Mouse (Mus musculus): Measurements from ENCODE around the gene Kif9. TPM values are rescaled to one million over a fixed set of nuclear protein-coding genes. Genes with fewer than 3 reads are reported as not detected.
A peak's percentile ranks its signal among the peaks of the same experiment; 100 is the strongest.

The Kif9 gene
- 0.69 and 0.78 TPM in 2 replicates for polyA plus RNA-seq (2012; rRNA removed)

GRCm38 (mm10) chr9:110476124-110477091, at the start of gene Kif9, which contains the start of gene Klhl18:
Gene Kif9, plus strand, starts transcription at chr9:110476958.
Gene Klhl18, minus strand, starts transcription at chr9:110476694.
- peak; percentile 85 for DNase-seq (ENCODE audit: low read depth, low spot score)
- WGBS = under 1% methylated on average over 53 of the region's 53 CpGs

DNA sequence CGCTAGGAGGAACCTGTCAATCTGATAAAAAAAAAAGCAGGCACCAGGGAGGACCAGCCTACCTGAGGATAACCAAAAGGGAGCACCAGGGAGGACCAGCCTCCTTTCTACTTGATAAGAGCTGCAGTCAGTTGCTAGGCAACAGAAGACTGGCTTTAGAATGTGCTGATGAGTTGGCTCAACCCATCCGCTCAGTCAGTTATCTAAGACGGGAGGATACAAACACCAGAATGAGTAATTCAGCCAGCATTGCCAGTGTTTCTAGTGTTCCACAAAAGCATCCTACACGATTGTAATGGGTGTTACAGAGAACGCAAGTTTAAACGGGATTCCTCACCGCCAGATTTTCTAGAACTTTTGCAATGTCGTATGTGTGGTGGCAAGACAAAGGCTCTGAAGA, 45.5 kb upstream of the Kif9 start:
- 91% methylated on average over 8 of the region's 8 CpGs for WGBS
- DNase-seq (ENCODE audit: low read depth, low spot score) = no peak

GRCm38 (mm10) chr9:110433045-110433444, 43.7 kb upstream of the Kif9 start:
- no peak for DNase-seq (ENCODE audit: low read depth, low spot score)
- 92% methylated on average over 2 of the region's 2 CpGs for WGBS

DNA sequence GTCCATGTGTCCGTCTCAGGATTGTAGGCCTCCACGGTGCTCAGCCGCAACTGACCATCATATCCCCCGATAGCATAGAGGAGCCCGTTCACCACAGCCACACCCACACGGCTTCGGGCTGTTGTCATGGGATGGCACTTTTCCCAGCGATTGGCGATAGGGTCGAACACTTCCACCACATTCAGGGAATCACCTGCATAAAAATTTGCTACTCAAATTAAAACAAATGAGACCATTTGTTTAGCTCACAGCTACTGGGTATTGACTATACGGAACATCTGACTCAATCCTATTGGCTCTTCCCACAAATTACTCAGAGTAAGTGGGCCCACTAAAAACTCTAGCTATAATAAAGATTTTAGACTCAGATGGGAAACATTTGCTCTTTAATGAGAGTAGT, 40.7 kb upstream of the Kif9 start:
- WGBS = 88% methylated on average over 11 of the region's 11 CpGs
- DNase-seq (ENCODE audit: low read depth, low spot score) = no peak

DNA sequence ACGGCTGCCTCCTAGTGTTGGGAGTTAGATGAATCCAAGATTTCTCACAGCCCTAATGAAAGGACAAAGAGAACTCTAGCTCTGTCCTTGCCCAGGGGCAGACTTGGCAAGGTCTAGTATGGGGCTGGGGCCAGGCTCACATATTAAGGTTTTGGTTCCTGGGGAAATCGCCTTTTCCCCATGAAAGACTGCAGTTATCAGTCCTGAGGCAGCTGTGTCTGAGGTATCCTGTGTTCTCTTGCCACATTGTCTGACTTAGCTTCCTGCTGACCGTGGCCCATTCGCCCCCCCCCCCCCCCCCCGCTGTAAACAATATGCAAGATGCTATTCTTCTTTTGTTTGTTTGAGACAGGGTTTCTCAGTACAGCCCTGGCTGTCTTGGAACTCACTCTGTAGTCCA, 36.7 kb upstream of the Kif9 start:
- 58% methylated on average over 5 of the region's 5 CpGs for WGBS
- no peak for DNase-seq (ENCODE audit: low read depth, low spot score)

DNA sequence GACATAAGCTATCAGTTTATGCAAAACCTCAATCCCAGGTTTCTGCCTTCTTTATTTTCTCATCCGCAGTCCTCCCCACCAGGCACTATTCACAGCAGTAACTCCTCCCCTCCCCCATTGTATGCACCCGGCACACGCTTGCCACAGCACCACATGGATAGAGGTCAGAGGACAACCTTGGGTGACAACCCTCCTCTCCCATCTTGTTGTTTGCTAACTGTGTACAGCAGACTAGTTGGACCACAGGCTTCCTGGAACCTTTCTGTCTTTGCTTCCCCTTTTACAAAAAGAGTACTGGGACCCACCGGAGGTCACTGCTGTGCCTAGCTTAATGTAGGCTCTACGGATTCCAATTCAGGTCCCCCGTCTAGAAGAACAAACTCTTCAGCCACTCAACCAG, 36.2 kb upstream of the Kif9 start:
- no peak for DNase-seq (ENCODE audit: low read depth, low spot score)
- 86% methylated on average over 6 of the region's 6 CpGs for WGBS

- 85% methylated on average over 15 of the region's 15 CpGs for WGBS
- no peak for DNase-seq (ENCODE audit: low read depth, low spot score)
These were observed 28.4 kb upstream of the Kif9 start for GRCm38 (mm10) chr9:110448356-110448755.

DNA sequence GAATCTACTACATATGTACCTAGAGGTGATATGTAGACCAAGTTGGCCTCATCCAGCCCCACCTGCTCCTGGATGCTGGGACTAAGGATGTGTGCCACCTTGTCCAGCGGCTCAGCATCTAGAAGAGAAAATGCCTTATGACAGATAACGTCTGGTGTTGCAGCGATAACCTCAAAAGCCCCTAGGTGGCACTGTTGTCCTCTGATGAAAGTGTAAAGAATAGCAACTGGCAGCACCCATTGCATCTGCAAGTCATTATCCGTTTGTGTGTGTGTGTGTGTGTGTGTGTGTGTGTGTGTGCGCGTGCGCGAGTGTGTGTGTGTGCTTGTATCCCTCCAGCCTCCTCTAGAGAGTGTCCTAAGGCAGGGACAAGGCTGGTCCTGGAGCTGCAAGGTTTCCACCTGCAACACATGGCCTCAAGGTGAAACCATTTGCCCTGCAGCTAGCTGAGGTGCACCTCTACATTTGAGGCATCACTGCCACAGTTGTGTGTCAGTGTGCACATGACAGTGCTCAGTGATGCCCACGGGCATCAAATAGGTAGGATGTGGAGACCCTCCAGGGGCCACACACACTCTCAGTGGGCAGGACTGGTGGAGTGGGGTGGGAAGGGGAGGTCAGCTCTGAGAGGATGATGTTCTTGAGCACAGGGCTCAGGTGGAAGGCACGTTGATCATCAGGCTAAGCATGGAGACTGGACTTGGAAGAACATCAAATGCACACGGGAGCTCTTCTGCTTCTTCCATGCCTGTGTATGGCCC, 27.7 kb upstream of the Kif9 start:
- peak; percentile 66 for DNase-seq (ENCODE audit: low read depth, low spot score)
- 19% methylated on average over 11 of the region's 11 CpGs for WGBS

- 72% methylated on average over 3 of the region's 3 CpGs for WGBS
These were observed 24.2 kb upstream of the Kif9 start for GRCm38 (mm10) chr9:110452523-110452922.

GRCm38 (mm10) chr9:110457926-110458325, 18.8 kb upstream of the Kif9 start:
- DNase-seq (ENCODE audit: low read depth, low spot score) = no peak
- 88% methylated on average over 3 of the region's 3 CpGs for WGBS

More at GRCm38 (mm10) chr9:110452523-110452922, 24.2 kb upstream of the Kif9 start:
- no peak for DNase-seq (ENCODE audit: low read depth, low spot score)

DNA sequence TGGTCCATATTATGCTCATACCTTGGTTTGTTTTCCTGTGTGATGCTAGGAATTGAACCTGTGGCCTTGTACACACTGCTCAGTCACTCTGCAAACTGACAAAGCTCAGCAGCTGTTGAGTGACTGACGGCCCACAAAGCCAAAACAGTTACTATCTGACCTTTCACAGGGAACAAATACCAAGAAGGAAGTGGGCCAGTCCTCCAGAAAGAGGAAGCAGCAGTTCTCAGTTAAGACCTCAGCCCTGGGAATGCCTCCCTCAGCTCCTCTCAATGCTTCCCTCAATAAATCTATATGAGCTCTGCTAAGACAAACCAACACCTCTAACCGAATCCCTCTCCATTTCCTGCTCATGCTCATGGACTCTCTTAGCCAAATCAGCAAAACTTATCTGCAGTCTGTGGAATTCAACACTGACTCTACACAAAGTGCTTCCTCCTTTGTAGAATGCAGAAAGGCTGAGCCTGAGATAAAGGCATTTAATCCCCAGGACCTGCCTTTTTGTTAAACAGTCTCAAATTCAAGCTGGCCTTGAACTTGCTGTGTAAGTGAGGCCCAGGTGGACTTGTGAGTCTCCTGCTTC, 17.5 kb upstream of the Kif9 start:
- WGBS = 12% methylated on average over 2 of the region's 2 CpGs
- DNase-seq (ENCODE audit: low read depth, low spot score) = no peak

DNA sequence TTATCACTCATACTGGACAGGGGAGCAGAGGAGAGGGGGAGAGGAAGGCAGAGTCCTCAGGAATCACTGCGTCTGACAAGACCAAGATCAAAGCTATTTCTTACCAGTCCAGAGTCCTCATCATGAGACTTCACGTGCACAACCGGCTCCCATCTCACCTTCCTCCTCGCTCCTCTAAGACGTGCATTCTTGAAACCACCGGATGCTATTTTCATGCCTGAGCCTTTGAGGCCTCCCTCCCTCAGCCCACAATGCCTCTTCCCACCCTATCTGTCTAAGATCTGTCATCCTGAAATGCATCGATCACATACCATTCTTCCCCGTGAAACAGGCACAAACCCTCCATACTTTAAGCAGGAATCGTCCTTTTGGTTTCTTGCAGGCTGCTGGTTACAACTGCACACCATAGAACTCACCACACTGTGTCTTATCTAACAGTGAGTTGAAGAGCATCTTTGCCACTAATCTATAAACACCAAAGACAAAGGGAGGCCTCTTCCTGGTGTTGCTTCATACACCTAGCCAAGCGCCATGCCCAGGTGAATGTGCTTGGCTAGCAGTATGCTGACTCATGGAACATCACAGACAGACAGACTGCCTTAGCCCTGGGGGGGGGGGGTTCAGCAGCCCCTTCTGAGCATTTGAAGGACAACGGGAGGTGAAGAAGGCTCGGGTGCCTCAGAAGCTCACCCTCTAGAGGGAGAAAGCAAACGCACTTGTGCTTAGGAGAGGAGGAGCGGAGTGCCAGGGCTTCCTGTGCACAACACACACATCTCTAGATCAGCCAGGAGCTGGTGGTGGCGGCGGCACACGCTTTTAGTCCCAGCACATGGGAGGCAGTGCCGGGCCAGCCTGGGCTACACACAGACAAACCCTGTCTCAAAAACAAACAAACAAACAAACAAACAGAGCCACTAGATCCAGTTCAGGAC, 15.6 kb upstream of the Kif9 start:
- no peak for DNase-seq (ENCODE audit: low read depth, low spot score)
- 87% methylated on average over 18 of the region's 18 CpGs for WGBS

GRCm38 (mm10) chr9:110462321-110462720, 14.4 kb upstream of the Kif9 start:
- DNase-seq (ENCODE audit: low read depth, low spot score) = no peak
- 61% methylated on average over 7 of the region's 7 CpGs for WGBS

GRCm38 (mm10) chr9:110463983-110464591, 12.7 kb upstream of the Kif9 start:
- WGBS = 85% methylated on average over 6 of the region's 6 CpGs
- no peak for DNase-seq (ENCODE audit: low read depth, low spot score)

GRCm38 (mm10) chr9:110465336-110465735, 11.4 kb upstream of the Kif9 start:
- WGBS = 92% methylated on average over 6 of the region's 6 CpGs
- no peak for DNase-seq (ENCODE audit: low read depth, low spot score)

GRCm38 (mm10) chr9:110466179-110466578, 10.6 kb upstream of the Kif9 start:
- WGBS = 93% methylated on average over 3 of the region's 3 CpGs
- DNase-seq (ENCODE audit: low read depth, low spot score) = no peak

- 55% methylated on average over 11 of the region's 11 CpGs for WGBS
- DNase-seq (ENCODE audit: low read depth, low spot score) = no peak
These were observed 1.2 kb downstream of the Kif9 start for GRCm38 (mm10) chr9:110477951-110478350.

- no peak for DNase-seq (ENCODE audit: low read depth, low spot score)
- WGBS = 69% methylated on average over 4 of the region's 4 CpGs
These were observed 1.9 kb downstream of the Kif9 start for GRCm38 (mm10) chr9:110478639-110479038.

- 46% methylated on average over 4 of the region's 4 CpGs for WGBS
- no peak for DNase-seq (ENCODE audit: low read depth, low spot score)
These were observed 12.1 kb downstream of the Kif9 start for GRCm38 (mm10) chr9:110488841-110489240.
